Mouse (Mus musculus) forebrain, postnatal 0 days (tissue): ENCODE measurements around the gene Ssbp2. TPM values are rescaled to one million over a fixed set of nuclear protein-coding genes. Genes with fewer than 3 reads are reported as not detected.

Source experiments
- ATAC-seq: fragments of 200-750 bp; cut with Nextera tagmentation; 2 replicates; pipeline ENCODE4 v1.8.0; 2017; ENCODE audit warnings: mild to moderate bottlenecking, moderate library complexity
- DNase-seq: peaks from one replicate; pipeline ENCODE4 v3.0.0-alpha.2; 2015
- H3K27ac ChIP-seq: fragments of 300-500 bp; sonication (generic); 2 replicates; pipeline ENCODE4 v1.5.1; 2014; ENCODE audit warnings: low read depth, mild to moderate bottlenecking, antibody characterized with exemption, low read length, moderate library complexity, mixed read lengths
- H3K27me3 ChIP-seq: fragments of 300-500 bp; sonication (generic); 2 replicates; pipeline ENCODE4 v1.6.1; 2014; ENCODE audit warnings: mild to moderate bottlenecking, low read length, mixed read lengths; ENCODE audit not compliant: insufficient read depth
- H3K36me3 ChIP-seq: fragments of 300-500 bp; sonication (generic); 2 replicates; pipeline ENCODE4 v1.6.1; 2014; ENCODE audit warnings: mild to moderate bottlenecking, moderate library complexity; ENCODE audit not compliant: insufficient read depth
- H3K4me1 ChIP-seq: fragments of 300-500 bp; sonication (generic); 2 replicates; pipeline ENCODE4 v1.6.1; 2014; ENCODE audit warnings: antibody characterized with exemption; ENCODE audit not compliant: insufficient read depth
- H3K4me2 ChIP-seq: fragments of 300-500 bp; sonication (generic); 2 replicates; pipeline ENCODE4 v1.6.1; 2014; ENCODE audit warnings: low read depth, mild to moderate bottlenecking, moderate library complexity
- H3K4me3 ChIP-seq: fragments of 300-500 bp; sonication (generic); 2 replicates; pipeline ENCODE4 v1.5.1; 2014; ENCODE audit warnings: low read depth, low read length, mixed read lengths
- H3K9ac ChIP-seq: fragments of 300-500 bp; sonication (generic); 2 replicates; pipeline ENCODE4 v1.6.1; 2014; ENCODE audit warnings: mild to moderate bottlenecking
- H3K9me3 ChIP-seq: fragments of 300-500 bp; sonication (generic); 2 replicates; pipeline ENCODE4 v1.6.1; 2016; ENCODE audit warnings: low read length
- CTCF ChIP-seq: sonication (generic); IDR thresholded peaks from 2 replicates; pipeline ENCODE4 v1.5.1; 2016; ENCODE audit warnings: antibody characterized with exemption, control low read depth, low read depth
- WGBS: fragments of 180-500 bp; shearing (Covaris S2); extraction: QIAGEN DNeasy Blood & Tissue Kit; methylation state at CpG from one replicate; pipeline ENCODE4 v1.1.7; 2014; 5-methylcytosine and 5-hydroxymethylcytosine counted together
- polyA plus RNA-seq: library from polyadenylated mRNA; unstranded; fragments of >200 nt; fragmentation: Nextera tagmentation; extraction: Ambion mirVana; gene quantifications from 2 replicates; pipeline ENCODE4 v1.2.1, GENCODE M21; 2015
- total RNA-seq: library from RNA; depleted of rRNA; stranded (reverse); fragments of >200 nt; gene quantifications from 2 replicates; pipeline ENCODE4 v1.2.3, GENCODE M21; 2014

The Ssbp2 gene
- total and polyA plus RNA-seq, 2 experiments from 2014 or later: 167 to 249 TPM

DNA sequence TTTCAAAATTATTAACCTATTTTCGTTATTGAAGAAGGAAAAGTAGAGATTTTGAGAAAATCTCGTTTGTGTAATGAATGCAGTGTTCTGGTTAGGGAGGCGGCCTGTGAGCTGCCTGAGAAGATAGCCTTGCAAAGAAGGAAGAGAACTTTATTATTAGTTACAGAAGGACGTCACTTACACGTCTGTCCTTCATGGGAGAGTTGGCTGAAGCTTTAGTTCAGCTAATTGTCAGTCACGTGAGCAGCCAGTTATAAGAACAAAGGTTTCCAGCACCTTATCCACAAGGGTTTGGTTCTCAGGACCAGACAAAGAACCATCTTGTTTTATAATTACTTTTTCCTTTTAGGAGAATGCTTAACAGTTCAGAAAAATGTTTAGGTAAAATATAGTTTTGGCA lies 104.0 kb downstream of the Ssbp2 start:
- no peak overlapping the region for H3K9ac ChIP-seq
- no peaks in the 10 kb centered on the region for H3K4me1 ChIP-seq
- H3K4me3 ChIP-seq: no peak overlapping the region
- WGBS: 43% methylated on average over 6 of the region's 6 CpGs
- no peak for DNase-seq
- no peak overlapping the region for H3K27ac ChIP-seq
- H3K27me3 ChIP-seq: no peaks in the 10 kb centered on the region
- no peak overlapping the region for H3K4me2 ChIP-seq
- no peak for ATAC-seq
- no peak for TF ChIP-seq CTCF
- peaks cover 6% of the 10 kb centered on the region; the same call in 1 of the 2 replicates for H3K36me3 ChIP-seq
- no peaks in the 10 kb centered on the region for H3K9me3 ChIP-seq

DNA sequence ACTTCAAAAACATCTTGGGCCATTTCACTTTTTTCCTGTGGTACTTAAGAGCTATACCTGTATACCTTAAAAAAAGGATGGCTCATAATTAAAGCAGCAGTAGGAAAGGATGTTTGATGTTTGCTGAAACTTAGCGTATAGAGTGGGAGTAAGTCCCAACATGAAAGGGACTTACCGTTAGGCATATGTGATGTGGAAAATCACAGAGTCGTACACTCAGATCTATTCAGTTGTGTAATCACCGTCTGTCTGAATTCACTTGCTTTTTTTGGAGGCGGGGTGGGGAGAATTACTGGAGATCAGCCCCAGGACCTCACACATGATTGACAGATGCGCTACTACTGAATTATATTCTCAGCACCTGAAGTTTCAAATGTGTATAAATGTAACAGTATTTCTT lies 104.7 kb downstream of the Ssbp2 start:
- Histone ChIP-seq H3K27ac (no peak overlapping the region), H3K4me3 (no peak overlapping the region), H3K9me3 (no peaks in the 10 kb centered on the region), H3K27me3 (no peaks in the 10 kb centered on the region), H3K4me2 (no peak overlapping the region), H3K4me1 (no peaks in the 10 kb centered on the region), H3K9ac (no peak overlapping the region), H3K36me3 (peaks cover 6% of the 10 kb centered on the region; the same call in 1 of the 2 replicates)
- 51% methylated on average over 6 of the region's 6 CpGs for WGBS
- no peak for TF ChIP-seq CTCF
- DNase-seq (no peak), ATAC-seq (no peak)

DNA sequence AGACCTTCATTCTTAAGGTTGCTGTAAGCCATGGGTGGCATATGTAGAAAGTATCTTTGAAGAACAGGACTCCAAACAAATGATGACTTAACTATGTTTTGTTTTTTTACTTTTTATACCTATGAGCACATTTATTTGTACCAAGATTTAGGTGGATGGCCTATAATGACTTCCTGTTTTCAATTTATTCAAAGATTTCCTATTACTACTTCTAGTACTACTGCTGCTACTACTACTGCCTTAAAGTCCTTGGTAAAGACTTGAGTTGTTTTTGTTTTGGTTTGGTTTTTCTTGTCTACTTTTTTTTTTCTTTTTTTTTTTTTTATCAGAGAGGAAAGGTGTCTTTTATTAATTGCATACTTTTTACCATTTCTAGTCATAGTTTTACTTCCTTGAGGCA lies 121.4 kb downstream of the Ssbp2 start:
- TF ChIP-seq CTCF: no peak
- H3K9ac ChIP-seq: no peak overlapping the region
- no peaks in the 10 kb centered on the region for H3K9me3 ChIP-seq
- no peak overlapping the region for H3K27ac ChIP-seq
- no peak overlapping the region for H3K4me3 ChIP-seq
- H3K4me2 ChIP-seq: no peak overlapping the region
- no peaks in the 10 kb centered on the region for H3K36me3 ChIP-seq
- no peaks in the 10 kb centered on the region for H3K4me1 ChIP-seq
- no peak for ATAC-seq
- no peaks in the 10 kb centered on the region for H3K27me3 ChIP-seq
- DNase-seq: no peak

DNA sequence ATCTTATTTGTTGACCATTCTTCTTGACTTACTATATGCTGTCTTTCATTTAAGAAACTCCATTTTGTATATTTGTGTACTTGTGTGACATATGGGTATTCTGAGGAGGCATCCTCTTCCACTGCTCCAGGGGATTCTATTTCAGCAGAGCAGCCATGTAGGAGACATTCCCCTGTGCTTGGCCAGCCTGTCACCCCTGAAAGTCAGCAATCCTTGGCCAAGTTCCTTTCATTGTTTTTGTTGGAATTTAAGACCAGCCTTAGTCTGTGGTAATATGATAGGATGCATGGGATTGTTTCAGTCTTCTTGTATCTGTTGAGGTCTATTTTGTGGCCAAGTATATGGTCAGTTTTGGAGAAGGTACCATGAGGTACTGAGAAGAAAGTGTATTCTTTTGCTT lies 122.1 kb downstream of the Ssbp2 start:
- Histone ChIP-seq H3K27ac (no peak overlapping the region), H3K4me1 (no peaks in the 10 kb centered on the region), H3K9ac (no peak overlapping the region), H3K9me3 (no peaks in the 10 kb centered on the region), H3K4me2 (no peak overlapping the region), H3K27me3 (no peaks in the 10 kb centered on the region), H3K36me3 (no peaks in the 10 kb centered on the region), H3K4me3 (no peak overlapping the region)
- ATAC-seq: no peak
- no peak for DNase-seq
- no peak for TF ChIP-seq CTCF

DNA sequence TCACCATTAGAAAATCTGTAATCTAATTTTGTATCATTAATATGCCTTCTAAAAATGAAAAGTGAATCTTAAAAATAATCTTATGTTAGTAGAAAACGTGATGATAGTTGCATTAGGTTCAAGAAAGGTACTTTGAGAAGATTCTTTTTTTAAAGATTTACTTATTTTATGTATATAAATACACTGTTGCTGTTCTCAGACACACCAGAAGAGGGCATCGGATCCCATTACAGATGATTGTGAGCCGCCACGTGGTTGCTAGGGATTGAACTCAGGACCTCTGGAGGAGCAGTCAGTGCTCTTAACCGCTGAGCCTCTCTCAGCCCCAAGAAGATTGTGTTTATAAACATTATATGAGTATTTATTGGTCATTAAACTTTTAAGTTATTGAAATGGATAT lies 126.3 kb downstream of the Ssbp2 start:
- Histone ChIP-seq H3K4me3 (no peak overlapping the region), H3K27ac (no peak overlapping the region), H3K27me3 (no peaks in the 10 kb centered on the region), H3K36me3 (no peaks in the 10 kb centered on the region), H3K9me3 (no peaks in the 10 kb centered on the region), H3K4me1 (no peaks in the 10 kb centered on the region), H3K9ac (no peak overlapping the region), H3K4me2 (no peak overlapping the region)
- DNase-seq (no peak), ATAC-seq (no peak)
- TF ChIP-seq CTCF: peak; percentile 5; the same call in 1 of the 2 replicates
- 81% methylated on average over 5 of the region's 5 CpGs for WGBS

DNA sequence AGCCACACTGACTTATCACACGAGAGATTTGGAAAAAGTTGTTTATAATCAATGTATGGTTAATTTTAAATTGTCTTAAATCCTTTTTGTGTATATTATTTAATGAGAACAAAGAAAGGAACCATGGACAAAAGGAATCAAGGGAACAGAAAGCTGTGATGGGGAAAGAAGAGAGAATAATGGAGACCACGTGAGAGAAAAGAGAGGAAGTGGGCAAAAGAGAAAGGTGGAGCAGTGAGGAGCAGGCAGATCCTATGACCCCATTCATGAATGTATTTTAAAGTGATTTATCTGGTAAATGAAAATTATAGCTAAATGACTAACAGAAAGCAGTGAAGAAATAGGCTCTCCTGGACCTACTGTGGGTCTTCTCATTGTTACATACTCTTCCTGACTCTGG lies 128.4 kb downstream of the Ssbp2 start:
- Histone ChIP-seq H3K9ac (no peak overlapping the region), H3K4me3 (no peak overlapping the region), H3K9me3 (no peaks in the 10 kb centered on the region), H3K27ac (no peak overlapping the region), H3K4me1 (no peaks in the 10 kb centered on the region), H3K36me3 (no peaks in the 10 kb centered on the region), H3K27me3 (no peaks in the 10 kb centered on the region), H3K4me2 (no peak overlapping the region)
- no peak for ATAC-seq
- DNase-seq: no peak
- no peak for TF ChIP-seq CTCF
- WGBS: 19% methylated on average over 2 of the region's 2 CpGs

DNA sequence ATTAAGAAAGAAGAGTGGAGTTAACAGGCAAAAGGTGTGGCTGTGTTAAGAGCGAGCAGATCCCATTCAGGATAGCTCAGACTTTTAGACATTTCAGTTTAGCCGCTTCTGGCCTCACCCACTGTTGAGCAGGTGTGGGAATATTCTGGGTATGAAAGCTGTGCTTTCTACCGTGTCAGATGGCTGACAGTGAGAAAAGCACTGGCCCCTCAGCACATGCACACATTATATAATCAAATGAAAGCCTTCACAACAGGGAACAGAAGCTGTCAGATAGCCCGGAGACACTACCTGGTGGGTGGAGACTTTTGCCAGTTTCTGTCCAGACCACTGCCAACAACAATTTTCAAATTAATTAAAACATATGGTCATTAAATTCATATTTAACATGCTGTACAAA lies 131.8 kb downstream of the Ssbp2 start:
- no peak for TF ChIP-seq CTCF
- H3K36me3 ChIP-seq: no peaks in the 10 kb centered on the region
- no peaks in the 10 kb centered on the region for H3K9me3 ChIP-seq
- no peak overlapping the region for H3K4me2 ChIP-seq
- WGBS: 42% methylated on average over 4 of the region's 4 CpGs
- DNase-seq: no peak
- H3K27me3 ChIP-seq: no peaks in the 10 kb centered on the region
- ATAC-seq: no peak
- H3K4me1 ChIP-seq: no peaks in the 10 kb centered on the region
- H3K4me3 ChIP-seq: no peak overlapping the region
- H3K27ac ChIP-seq: no peak overlapping the region
- H3K9ac ChIP-seq: no peak overlapping the region

DNA sequence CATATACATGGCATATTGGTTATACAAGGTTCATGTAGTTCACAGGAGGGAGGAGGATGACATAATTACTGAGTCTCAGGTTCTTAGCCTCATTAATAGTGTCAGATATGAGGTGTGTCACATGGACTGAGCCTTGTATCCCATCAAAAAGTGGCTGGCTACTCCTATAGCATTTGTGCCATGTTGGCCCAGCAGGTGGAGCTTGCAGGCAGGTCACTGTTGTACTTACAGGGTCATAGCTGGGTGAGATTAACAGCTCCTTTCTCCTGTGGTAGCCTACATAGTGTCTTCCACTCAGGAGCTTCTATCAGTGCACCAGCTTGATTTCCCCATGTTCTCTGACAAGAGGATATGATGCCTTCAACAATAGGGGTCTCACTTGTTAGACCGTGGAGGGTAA lies 135.2 kb downstream of the Ssbp2 start:
- no peak for TF ChIP-seq CTCF
- H3K4me1 ChIP-seq: no peaks in the 10 kb centered on the region
- 91% methylated on average over 1 of the region's 1 CpGs for WGBS
- no peak for ATAC-seq
- H3K27ac ChIP-seq: no peak overlapping the region
- no peak for DNase-seq
- no peaks in the 10 kb centered on the region for H3K27me3 ChIP-seq
- no peaks in the 10 kb centered on the region for H3K36me3 ChIP-seq
- no peak overlapping the region for H3K4me3 ChIP-seq
- no peaks in the 10 kb centered on the region for H3K9me3 ChIP-seq
- no peak overlapping the region for H3K9ac ChIP-seq
- no peak overlapping the region for H3K4me2 ChIP-seq
